Mouse (Mus musculus) erythroblast, embryonic 14.5 days (primary cell): ENCODE measurements around the gene Tcf12.

Source experiments
- GATA1 ChIP-seq: IDR thresholded peaks from 2 replicates; pipeline ENCODE4 v1.6.1; 2012; ENCODE audit warnings: low read length, inconsistent platforms, mixed read lengths
- TAL1 ChIP-seq: IDR thresholded peaks from 3 replicates; pipeline ENCODE4 v1.6.1; 2012; ENCODE audit warnings: low read length, inconsistent platforms, mixed read lengths

- no peak for TF ChIP-seq TAL1
- no peak for TF ChIP-seq GATA1
These were observed 231.0 kb downstream of the Tcf12 start for GRCm38 (mm10) chr9:71880629-71881028.
